Mouse (Mus musculus) frontal cortex, postnatal 36 days (tissue): ENCODE measurements at regions not wholly inside any gene's neighbourhood (a gene's known extent, or its start where the extent isn't known, plus 50 kb on each side); places are given as distances from the start of the nearest gene placed in this dataset.
"Not testable (repeated sequence)": the region's sequence is repeated elsewhere in the genome, so short reads cannot be mapped to it uniquely, and the experiment has no call there.

Experiments
- DNase-seq, 2 experiments: peaks; one replicate each; pipeline ENCODE4 v3.0.0; 2022; ENCODE audit warnings: low spot score in 2 of 2

DNA sequence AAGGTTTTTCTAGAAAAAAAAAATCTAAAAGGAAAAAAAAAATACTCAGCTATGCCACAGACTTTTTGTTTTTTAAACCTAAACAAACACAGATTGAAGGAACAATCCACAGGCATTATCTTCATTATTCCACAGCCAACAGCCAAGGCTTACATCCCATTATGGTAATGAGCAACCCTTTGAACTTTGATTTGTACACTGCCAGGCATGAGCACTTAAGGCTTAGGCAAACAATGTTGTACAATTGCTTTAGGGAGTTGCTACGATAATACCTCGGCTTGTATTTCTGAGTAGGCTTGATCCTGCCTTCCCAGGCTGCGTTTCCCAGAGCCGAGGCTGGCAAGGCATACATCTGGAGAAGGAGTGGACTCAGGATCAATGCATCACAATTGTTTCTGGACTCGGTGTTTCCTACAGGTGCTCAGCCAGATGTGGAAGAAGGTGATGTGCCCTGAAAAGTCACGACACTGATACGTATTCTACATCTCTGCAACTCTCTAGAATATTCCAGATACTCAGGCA, 409.0 kb upstream of the Igfbp7 start:
- no peak for DNase-seq

DNA sequence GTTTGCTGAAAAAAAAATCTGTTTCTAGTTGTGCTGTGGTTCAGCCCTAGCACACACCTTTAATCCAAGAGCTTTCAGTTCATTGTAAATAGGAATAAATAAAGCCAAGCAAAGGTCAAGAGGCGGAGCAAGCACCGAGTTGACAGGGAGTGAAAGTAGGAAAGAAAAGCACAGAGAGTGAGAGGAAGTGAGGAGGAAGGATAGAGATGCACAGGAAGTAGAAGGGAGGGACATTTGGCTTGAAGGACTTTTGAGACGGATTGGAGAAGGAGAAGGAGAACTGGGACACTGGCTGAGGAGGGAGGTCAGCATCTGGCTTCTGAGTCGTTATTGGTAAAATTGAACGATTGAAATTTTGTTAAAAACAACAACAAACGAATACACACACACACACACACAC, 402.0 kb upstream of the Igfbp7 start:
- no peak for DNase-seq

DNA sequence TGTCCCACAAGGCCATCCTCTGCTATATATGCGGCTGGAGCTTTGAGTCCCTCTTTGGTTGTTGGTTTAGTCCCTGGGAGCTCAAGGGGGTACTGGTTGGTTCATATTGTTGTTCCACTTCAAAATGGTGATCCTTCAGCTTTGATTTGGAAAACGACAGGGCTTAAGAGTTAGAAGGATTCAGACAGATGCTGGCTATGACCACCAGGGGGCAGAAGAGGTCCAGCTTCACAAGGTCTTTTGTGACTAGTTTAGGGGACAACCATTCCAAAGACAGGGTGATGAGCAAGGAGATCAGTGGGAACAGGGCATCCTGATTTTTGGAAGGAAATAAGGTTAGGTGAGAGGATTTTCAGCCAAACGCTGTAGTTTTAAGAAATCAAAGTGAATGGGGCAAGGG, 399.9 kb upstream of the Igfbp7 start:
- DNase-seq = peak; percentile 60 to 74

DNA sequence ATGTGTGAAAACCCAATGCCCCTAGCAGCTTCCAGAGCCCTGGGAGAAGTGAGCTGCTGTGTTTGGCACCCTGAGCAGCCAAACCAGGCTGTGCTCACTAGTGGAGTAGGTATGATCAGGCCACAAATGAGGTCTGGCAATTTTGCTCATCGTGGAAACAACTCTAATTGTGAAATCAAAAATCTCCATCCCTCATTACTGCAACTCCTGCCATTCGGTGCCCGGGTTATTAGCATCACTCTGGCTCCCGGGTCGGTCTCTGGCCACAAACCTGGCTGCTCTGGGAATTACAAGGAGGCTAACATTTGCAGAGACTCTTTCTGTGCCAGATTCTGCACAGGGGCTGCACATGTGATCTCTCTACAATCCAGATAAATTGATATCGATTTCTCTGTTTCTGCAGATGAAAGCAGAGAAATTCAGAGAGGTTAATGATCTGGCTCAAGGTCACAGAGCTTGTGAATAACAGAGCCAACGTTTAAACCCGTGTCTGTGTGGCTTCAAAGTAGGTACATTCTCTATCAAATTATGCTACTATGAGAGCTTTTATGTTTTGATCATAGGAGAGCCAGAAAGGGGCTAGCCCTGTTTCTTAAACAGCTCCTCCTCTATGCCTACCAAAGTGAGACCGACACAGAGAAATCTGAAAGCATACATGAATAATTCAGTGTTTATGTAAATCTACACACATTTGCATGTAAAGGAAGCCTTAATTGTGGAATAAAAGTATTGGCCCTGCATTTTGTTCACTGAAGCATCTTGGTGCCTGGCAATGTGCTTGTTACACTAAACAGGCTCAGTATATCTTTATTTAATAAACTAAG, 398.7 kb upstream of the Igfbp7 start:
- peak in 1 of 2 experiments; percentile 26 for DNase-seq

DNA sequence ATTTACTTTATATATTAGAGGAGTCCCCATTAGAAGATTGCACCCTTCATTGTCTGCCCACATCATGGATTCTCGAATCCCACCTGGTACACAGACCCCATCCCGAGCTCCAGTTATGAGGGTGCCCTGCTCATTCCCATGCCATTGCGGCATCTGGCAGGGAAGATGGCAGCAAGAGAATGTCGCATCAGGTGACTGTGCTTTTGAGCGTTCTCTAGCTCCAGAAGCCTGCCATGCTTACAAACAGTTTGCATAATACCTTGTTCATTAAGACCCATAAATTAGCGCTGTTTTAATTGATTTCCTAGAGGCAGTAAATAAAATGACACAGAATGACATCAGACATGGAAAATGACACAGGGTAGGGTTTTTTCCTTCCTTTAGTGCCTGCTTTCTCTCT, 398.0 kb upstream of the Igfbp7 start:
- DNase-seq = no peak

DNA sequence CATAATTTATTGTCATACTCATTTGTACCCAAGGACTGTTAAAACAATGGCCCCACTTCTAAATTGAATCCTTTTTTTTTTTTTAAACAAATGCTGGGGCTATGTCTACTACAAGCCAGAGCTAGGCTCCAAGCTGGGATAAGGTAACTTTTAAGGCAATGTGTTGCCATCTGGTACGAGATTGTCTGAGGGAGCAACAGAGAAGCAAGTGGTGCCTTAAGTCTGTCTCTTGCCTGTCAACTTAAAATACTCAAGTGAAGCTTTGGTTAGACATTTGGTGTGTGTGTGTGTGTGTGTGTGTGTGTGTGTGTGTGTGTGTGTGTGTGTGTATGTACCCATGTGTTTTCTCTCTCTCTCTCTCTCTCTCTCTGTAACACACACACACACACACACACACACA, 397.5 kb upstream of the Igfbp7 start:
- no peak for DNase-seq

DNA sequence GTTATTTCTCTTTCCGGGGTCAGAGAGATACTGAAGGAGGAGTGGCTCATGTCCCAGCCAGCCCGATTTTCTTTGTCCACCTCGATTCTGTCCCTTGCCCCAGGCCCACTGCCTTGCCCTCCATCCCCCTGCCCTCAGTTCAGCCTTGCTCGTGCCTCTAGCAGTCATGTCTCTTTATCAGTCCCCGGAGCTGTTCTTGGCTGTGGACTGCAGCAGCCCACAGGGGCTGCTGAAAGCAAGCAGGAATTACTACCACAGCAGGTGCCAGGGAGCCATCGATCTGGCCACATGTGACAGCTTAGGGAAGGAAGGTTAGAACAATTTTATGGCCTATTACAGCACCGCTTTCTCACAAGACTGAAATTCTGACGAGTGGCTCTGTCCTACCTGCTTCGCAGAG, 396.3 kb upstream of the Igfbp7 start:
- DNase-seq = no peak

DNA sequence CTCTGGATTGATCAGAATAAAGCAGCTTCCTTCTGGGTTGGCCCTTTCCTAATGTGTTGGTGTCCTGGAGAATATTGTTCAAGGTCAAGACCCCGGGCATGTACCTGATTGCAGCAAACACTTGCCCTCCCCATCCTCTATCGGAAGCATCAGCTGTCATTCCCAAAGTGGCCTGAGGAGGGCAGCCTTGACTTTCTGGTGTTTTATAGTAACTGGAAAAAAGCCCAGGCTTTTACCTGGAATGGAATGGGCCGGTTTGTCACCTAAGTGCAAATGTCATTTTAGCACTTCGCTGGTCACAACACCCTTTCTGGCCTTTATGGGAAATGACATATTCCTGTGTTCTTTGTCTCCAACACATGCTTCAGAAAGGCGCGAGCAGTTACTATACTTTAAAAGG, 395.7 kb upstream of the Igfbp7 start:
- DNase-seq = peak; percentile 78 to 79

DNA sequence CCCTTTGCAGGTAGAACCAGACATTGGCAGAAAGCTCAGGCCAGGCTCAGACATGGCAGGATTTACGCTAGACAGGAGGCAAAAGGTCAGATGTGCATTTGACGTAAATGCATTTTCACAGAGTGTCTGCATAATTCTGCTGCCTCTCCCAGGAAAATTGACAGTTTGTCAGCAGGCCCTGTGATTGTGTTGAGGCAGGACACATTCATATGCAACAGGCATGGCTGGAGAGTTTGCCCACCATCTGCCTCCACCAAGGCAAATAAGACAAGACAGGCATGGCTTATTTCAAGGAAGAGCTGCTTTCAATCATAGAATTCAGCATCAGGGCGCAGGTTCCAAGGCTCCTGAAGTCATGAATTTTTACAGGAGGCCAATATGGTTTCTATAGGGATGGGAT, 389.1 kb upstream of the Igfbp7 start:
- no peak for DNase-seq

DNA sequence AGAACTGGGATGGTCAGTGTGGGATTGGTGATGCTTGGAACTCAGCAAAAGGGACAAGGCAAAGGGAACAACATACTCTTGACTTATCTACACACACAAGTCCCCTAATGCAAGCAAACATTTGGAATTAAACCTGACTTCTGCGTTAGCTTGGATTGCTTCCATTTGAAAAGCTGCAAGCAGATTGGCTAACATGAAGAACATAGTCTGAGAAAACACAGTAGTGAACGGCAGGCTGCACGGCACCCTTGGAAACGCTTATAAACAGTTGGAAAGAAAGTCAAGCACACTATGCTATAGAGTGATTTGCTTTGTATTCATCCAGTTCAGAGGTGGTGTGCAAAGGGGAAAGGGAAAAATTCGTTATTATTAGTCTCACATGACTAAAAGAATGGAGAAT, 387.9 kb upstream of the Igfbp7 start:
- no peak for DNase-seq

DNA sequence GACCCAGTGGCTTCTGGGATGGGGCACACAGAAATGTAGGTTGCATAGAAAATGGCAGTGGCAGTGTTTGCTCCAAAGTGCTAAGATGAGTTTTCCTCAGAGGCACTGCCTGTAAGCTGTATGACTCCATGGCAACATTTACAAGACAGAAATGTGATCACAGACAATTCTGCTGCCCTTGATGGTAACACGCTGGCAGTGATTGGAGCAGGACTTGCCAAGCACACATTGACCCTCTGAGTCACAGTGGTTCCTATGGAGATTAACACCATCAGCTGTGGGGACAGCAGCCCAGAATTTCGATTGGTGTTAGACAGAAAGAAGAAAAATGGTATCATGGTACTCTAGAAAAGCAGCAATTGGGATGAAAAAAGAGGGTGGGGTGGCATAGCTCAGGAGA, 376.1 kb upstream of the Igfbp7 start:
- no peak for DNase-seq

DNA sequence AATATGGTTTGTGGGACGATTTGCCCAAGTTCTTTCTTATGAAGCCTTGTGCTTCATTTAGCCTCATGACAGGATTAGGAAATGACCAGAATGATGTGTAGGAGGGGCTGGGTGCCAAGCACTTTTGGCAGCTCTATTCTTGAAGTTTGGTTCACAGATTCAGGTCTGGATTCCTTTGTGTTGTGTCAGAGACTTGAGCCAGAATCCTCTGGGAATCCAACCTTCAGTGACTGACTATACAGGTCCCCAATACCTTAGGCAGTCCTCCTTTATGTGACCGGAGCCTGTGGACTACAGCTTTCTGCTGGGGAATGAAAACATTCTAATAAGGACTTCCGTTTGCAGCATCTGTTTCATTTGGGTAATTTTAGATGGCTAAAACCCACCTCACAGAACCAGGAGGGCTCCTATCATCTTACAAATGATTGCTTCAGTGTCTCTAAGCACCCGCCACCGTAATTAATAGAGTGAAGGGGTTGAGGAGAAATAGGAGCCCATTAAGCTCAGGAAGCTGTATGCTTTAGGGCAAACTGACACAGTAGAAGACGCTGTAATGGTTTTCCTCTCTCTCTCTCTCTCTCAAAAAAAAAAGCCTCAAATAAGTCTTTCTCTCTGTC, 354.7 kb upstream of the Igfbp7 start:
- DNase-seq = no peak

DNA sequence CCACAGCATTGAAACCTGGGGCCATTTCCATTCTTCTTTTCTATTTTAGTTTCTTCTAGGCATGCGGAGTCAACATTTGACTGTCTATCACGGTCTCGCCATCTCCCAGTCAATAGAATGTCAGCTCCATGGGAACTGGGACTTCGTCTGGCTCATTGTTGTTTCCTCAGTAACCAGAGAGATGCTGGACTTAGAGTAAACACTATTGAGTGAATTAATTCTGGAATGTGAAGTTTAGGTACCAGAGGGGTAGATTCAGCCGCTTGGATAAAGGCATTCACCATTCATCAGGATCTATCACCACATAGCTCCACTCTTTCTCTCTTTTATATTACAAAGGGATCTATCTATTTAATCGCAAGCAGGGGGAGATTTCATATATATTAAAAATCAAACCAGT, 354.2 kb upstream of the Igfbp7 start:
- no peak for DNase-seq

DNA sequence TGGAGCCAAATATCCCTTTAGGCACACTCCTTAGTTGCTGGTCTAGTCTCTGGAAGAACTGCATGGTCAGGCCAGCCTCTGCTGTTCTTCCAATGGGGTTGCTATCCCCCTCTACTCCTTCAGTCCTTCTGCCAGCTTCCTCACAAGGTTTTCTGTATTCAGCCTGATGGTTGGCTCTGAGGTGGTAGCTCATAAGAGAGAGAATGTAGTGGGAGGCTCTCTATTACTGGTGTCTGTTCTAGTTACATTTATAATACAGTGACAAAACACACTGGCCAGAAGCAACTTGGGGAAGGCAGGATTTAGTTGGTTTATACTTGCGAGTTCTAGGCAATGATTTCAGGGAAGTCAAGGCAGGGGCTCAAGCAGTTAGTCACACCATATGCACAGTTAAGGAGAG, 341.1 kb upstream of the Igfbp7 start:
- DNase-seq = no peak

DNA sequence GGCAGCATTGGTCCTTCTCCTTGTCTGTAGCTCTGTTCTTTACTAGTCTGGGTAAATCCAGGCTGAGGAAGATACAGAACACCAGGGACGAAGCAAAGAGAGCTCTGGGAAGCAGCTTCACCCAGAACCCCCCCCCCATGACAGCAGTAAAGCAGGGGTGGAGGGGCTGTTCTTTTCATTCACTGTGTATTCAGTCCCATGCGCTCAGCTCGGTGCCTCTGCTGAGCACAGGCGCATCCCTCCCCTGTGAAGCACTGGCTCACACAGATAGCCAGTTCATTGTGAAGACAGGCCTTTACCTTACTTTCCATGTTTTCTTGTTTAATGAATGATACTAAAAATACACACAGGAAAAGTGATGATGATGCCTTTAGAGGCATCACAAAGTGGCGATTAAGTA, 338.8 kb upstream of the Igfbp7 start:
- no peak for DNase-seq

DNA sequence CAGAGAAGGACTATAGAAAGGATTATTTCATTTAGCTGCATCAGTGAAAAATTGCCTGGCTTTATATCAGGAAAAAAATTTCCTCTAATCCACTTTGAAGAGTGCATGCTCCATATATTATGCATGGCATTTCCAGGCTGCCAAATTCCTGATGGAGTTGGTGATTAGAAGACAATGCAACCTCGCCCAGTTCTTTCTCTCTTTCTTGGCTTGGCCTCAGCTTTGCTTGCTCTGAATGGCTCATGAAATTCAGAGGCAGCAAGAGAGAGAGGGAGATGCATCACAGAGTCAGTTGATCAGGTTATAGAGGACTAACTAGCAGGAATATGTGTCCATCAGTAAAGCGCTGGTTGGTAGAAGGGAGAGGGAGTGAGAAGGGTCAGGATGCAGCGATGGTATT, 335.6 kb upstream of the Igfbp7 start:
- no peak for DNase-seq

DNA sequence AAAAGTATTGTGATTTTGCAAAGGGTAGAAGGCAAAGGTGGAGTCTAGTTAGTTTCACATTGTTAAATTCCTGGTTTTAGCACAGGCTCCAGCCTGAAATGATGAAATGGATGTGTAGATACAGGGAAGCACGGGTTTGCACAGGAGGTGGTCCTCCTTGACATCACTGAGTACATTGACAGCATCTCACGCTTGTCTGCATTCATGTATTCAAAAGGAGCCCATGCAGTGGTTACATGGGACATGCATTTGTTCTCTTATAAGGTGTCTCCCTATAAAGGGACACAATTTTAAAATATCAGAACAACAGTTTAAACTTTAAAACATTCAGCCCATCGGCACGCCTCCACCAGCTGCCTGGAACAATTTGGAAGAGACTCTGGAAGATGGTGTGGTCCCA, 322.4 kb upstream of the Igfbp7 start:
- not testable (repeated sequence) for DNase-seq

DNA sequence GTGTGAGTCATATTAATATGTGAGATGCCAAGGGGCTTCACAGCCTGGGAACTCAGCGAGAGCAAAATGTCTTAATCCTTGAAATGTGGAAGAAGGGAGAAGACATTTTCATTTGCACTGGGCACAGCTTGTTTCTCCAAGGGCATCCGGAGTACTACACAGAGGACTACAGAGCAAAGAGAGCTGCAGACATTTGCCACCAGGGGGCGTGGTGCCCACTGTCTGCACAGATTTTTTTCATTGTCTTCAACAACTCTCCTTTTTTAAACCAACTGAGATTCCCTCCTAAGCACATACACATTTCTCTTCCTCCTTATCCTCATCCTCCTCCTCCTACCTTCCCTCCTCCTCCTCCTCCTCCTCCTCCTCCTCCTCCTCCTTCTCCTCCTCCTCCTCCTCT, 273.8 kb upstream of the Igfbp7 start:
- DNase-seq = no peak

DNA sequence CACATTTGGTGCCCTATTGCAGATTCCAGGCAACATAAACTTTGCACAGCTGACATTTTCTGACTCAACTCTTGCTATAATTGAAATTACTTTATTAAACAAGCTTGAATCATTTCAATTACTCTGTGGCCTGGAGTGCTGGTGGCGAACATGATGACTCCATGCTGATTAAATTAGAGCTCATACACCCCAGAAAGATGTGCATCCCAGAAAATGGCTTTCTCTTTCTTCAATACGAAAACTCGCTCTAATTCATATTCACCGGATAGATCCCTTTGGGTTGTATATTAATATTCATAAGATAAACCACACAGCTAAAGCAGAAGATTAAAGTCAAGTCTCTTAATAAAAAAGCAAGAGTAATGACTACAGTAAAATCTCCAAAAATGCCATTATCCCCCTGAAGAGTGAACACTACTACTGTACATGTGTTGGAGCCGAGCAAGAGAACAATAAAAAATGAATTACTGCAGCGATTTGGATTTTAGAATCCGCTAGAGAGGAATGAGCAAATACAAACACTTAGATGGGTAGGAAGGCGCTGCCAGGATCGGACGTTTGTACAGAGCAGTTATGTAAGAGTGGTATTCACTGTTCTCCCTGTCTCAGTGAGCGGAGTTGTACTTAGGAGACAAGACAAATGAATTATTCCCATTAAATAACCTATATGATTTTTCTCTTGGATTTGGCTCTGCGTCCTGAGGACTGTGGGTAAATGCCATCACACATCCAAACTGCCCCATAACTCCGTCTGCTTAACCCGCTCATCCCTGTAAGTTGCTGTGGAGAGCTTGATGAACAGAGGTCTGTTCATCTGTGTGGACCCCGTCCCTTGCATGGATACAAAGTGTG, 264.5 kb upstream of the Igfbp7 start:
- DNase-seq = no peak

DNA sequence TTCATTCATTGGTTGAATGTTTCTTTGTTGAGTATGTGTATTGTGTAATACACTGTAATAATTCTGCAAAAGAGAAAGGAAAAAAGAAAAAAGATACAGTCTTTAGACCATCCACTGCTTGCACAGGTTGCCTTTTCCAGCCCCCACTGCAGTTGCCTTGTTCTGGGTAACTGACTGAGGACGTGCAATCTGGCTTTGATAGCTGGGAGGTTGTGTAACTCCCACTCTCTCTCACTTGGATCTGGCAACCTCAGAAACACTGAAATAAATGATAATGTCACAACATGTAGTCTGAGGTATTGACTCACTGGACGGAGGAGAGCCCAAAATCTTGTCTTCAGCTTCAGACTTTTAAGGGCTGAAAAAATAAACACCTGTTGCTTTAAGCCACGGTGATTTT, 255.3 kb upstream of the Igfbp7 start:
- peak; percentile 9 to 31 for DNase-seq

DNA sequence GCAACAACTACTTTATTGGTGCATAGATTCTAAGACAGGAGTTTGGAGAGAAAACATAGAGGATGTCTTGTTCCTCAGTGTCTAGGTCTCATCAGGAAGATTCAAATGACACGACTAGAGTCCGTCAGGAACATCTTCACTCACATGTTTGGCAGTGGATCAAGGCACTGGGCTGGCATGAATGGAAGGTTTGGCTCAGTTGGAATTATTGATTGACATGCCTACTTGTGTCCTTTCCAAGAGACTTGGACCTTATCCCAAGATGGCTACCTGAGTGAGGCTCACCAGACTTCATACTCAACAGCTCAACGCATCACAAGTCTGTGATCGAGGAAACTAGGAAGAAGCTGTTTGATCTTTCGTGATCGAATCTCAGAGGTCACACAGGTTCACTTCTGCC, 251.2 kb upstream of the Igfbp7 start:
- DNase-seq = no peak

DNA sequence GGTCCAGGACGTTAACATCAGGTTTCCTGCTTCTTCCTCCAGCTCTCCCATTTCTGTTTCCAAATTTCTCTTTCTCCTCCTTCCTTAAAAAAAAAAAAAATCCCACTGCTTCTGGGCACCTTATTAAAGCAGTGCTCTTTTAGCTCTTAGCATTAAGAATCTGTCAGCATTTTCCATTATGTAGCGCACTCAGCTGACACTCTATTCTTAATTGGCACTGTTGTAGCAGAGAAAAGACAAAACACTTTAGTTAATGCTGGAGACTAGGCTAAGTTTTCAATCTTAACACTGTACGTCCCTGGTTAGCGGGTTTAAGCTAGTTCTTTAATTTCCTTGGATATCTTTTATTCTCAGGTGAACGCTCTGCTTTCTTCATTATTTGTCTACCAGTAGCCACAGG, 236.8 kb upstream of the Igfbp7 start:
- DNase-seq = no peak

DNA sequence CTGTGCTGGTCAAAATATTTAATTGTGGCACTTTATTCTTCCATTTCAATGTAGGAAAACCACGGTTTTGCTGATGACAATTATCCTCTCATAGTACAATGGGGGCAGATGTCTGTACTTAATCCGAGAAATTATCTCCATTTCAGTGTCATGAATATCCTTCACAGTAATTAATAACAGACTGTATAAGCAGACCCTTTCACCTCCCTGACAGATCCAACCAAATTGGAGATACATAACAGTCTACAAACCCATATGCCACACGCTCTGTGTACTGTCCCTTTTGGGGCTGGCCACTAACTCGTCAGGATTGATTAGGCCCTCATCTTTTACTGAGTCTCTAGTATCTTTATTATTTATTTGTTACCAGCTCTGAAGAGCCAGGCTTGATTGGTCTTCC, 212.6 kb upstream of the Igfbp7 start:
- DNase-seq = no peak
